Mouse (Mus musculus) neural tube, embryonic 10.5 days (tissue): ENCODE measurements around the gene Rapgef1.
"Not testable (repeated sequence)": the region's sequence is repeated elsewhere in the genome, so short reads cannot be mapped to it uniquely, and the experiment has no call there.

Experiments
- DNase-seq: peaks from one replicate; pipeline ENCODE4 v3.0.0-alpha.2; 2017; ENCODE audit warnings: low spot score; ENCODE audit errors: extremely low spot score

The Rapgef1 gene

DNA sequence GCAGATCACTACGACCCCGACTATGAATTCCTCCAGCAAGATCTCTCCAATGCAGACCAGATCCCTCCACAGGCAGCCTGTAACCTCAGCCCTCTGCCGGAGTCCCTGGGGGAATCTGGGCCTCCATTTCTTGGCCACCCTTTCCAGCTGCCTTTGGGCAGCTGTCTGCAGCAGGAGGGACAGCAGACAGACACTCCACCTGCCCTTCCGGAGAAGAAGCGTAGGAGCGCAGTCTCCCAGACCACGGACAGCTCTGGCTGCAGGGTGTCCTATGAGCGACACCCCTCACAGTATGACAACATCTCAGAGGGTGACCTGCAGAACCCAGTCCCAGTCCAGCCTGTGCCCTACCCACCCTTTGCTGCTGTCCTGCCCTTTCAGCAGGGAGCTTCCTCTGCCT lies 82.7 kb downstream of the Rapgef1 start:
- DNase-seq = no peak

DNA sequence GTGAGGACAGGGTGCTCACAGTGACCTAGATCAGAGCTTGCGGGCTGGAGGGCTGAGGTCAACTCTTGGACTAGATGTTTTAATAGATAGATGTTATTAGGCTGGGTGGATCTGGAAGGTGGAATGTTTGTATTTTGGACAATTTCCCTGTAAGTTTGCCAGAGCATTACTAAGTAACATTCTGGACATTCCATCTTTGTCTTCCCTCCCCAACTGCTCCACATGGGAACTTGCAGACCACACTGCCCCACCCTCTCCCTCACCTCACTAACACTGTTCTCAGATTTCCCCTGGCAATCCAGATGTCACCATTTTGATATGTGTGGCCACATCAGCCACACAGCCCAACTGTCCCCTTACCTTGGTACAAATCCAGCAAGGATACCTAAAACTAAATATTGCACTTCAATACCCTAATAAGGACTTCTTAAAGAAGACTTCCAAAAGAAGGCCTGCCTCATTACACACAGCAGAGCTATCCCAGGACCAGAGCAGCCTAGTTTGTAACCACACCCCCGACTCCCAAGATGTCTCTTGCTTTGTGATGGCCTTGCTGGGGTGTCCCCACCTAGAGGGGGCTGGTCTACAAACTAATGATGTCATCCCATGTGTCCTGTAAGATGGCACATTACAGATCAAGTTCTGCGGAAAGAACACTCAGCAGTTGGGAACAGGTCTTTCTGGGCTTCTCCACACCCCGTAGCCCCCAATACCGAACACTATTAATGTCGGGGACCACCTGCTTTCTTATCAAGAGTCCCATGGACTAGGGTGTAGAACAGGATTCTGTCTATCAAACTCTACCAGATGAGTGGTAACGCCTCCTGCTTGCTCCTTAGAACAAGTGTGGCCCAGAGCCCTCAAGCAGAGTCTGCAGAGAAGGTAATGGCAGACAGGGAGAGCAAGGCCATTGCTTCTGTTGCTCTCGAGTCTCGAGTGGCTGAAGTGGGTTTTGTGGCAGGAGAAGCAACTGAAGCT lies 83.9 kb downstream of the Rapgef1 start:
- no peak for DNase-seq

DNA sequence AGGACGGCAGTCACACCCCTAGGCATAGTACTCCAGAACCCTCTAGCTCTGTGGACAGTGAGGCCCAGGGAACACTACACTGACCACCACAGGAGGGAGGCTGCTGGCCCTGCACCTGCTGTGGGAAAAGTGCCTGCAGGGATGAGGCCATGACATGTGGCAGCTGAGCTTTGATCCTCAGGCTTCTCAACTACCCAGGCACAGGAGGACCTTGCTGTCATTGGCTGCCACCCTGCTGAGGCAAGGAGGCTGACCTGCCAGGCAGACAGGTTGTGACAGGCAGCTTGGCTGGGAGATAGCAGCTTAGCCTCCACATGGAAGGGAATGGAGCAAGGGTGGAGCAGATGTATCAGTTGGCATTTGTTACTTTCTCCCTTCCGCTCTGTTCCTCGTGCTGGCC lies 86.0 kb downstream of the Rapgef1 start:
- DNase-seq = no peak

DNA sequence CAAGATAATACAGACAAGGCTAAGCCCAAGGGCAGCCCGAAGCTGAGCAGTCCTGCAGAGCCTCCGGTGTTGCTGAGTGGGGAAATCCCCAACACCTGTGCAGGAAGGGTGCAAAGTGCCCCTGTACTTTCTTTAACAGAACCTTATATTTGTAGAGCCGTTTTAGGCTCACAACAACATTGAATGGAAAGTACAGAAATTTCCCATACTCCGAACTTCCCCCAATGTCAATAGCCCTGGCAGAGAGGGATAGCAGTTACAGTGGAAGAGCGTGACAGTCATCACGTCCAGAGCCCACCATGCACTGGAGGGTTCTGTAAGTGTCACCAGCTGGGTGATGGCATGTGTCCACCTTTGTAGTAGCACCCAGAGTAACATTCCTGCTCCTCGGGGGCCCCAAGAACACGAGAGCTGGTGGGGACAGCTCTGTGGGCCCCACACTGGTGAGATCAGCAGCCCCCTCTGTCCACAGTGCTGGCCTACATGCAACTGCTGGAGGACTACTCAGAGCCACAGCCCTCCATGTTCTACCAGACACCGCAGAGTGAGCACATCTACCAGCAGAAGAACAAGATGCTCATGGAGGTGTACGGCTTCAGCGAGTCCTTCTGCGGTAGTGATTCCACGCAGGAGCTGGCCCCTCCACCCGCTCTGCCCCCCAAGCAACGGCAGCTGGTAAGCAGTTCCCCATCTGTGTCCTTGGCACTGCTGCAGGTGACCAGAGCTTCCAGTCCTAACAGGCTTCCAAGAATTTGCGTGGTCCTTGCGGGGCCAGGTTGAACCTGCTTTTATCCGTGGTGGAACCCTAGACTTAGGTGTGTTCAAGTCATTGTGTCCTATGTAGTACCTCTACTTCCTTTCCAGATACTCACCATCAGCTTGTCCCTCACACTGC lies 87.5 kb downstream of the Rapgef1 start:
- no peak for DNase-seq

DNA sequence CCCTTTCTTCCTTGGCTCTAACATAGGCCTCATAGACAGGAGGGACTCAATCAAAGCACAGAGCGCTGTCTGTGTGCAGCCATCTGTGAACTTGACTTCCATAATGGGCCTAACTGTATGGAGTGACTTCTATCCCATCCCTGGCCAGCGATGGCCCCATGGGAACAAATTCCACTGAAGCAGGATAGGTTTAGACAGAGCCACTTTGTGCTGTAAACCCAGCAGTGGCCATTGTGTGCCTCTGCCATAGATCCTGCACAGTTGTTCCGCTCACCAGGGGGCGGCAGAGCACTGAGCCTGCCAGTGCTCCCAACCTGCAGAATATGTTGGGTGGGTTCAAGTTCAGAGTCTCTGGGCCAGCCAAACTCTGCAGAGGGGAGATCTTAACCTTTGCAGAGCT lies 88.2 kb downstream of the Rapgef1 start:
- no peak for DNase-seq

DNA sequence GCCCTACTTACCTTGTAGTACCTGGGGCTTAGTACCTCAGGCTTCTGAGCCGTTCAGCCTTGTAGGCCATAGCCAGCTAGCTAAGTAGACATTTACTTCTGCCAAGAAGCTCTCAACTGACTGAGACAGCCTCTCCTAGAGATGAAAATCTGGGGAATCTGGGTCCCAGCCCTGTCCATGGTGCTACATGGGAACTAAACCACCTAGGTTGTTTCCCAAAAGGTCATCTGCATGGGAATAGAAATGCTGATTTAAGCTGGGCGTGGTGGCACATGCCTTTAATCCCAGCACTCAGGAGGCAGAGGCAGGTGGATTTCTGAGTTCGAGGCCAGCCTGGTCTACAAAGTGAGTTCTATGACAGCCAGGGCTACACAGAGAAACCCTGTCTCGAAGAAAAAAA lies 88.7 kb downstream of the Rapgef1 start:
- DNase-seq = not testable (repeated sequence)

DNA sequence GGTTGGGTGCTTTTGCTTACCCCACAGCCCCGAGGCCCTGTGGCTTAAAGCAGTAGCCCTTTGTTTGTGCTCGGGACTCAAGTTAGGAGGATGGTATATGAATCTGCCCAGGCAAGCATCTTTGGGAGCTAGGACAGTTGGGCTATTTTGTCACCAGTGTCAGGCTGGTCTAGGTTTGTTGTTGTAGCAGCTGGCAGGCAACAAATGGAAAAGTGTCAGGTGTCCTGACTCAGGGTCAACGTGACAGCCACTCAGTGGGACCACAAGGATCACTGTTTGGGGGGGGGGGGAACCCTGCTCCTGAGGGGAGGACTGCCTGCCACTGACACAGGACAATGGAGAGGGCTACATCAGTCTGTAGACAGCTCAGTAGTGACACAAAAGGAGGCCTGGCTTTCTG lies 91.5 kb downstream of the Rapgef1 start:
- DNase-seq = no peak

DNA sequence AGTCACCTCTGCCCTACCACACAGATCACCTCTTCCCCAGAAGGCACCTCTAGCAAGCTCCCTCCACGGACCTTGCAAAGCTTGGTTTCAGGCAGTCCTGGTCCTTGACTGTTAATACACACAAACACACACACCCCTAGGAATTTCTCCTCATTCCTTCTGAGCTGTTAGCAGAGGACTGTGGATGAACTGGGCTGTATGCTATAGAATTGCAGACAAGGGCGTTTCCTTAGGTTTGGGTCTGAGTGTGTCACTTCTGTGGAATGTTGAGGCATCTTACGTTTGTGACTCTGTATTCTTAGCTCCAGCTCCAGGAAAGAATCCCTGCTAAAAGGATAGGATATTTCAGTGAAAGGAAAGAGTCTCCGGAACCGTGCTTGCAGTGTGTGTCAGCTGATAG lies 92.4 kb downstream of the Rapgef1 start:
- DNase-seq = no peak

DNA sequence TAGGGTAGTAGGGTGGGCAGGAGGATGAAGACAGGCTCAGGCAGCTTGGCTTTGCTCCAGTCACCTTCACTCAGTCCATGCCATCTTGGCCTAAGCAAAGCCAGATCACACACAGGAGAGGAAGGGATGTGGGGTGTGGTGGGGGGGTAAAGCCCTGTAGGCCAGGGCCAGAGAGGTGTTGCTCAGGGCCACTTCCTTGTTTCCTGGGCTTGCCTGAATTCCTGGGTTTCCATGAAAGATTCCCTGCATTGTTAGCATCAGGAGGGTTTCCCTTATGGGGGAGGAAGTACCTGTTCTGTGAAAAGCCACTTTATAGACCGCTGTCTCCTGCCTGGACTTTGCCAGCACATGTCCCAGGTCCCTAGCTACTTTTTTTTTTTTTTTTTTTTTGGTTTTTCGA lies 94.0 kb downstream of the Rapgef1 start:
- no peak for DNase-seq

DNA sequence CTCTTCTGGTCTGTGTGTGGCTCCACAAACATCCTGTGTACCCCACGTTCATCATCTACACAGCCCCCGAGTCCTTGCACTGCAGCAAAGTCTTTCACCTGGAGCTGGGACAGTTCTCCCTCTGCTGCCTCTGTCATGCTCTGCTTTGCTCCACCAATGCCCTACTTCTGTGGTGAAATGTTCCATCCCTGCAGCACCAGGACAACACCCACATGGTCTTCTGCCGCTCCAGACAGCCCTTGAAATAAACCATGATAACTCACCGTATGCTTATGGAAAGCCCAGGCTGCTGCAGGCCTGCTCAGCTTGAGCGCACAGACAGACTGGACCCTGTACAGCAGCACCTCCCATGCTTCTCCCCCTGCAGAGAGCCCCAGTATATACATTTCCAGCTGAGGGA lies 94.6 kb downstream of the Rapgef1 start:
- DNase-seq = no peak

DNA sequence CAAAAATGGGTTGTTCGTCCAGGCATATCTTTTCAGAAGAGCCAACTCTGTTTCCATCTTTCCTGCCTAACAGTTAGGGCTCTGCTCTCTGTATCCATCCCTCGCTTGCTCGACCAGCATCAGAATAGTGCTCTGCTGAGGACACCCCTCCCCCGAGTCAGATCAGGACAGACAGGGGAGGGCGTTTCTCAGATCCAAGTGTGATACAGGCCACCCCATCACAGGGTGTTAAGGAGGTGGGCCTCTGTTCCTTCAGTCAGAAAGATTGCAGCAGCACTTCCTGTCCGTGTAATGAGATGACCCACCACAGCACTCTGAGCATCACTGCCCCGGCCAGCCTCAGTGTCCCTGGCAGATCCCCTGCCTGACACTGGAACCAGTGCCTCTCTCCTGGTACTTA lies 96.6 kb downstream of the Rapgef1 start:
- no peak for DNase-seq

DNA sequence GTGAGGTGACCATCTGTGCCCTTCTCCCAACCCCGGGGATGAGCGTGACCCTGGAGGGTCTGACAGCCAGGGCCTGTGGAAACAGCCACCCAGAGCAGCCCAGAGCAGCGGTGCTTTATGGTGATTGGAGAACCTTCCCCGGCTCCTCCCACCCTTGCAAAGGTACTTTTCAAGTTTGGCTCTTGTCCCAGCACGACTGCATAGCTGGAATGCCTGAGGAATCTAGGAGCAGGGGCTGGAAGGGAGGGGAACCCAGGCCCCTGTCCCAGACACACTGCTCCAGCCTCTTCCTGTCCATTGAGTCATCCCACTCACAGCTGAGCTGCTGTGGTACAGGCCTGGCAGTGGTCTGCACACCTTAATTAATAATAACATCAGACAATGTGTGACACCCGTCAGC lies 97.2 kb downstream of the Rapgef1 start:
- peak; percentile 43 for DNase-seq

DNA sequence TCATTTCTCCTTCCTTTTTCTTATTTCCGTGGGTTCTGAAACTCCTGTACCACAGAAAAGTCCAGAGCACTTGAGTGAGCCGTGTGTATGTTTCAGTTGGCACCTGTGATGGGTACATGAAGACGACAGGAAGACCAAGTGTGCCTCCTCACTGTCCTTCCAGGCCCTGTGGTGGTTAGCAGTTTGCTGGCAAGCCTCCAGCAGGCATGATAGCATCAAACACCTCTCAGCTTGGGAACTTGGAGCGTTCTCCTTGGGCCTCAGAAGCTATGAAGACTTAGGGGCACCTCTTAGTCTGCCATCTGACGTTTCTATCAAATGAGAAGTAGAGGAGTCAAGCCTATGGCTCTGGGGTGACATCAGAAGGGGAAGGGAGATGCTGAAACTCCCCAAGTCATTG lies 99.1 kb downstream of the Rapgef1 start:
- DNase-seq = no peak

DNA sequence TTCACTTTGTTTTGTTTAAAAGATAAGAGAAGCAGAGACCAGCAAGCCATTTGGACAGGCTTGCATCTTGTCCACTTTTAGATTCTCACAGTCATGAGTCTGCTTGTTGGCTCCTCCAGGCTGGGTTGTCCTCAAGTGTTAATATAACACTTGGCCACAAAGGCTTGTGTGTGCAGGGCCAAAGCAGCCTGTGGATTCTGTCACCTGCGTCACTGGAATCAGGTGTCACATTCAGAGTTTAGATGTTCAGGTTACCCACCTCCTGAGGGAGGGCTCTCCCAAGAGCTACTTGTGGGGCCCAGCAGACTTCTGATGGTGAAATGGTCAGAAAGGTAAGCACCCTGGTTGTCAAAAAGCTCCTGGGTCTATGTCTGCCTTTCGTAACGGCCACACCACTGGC lies 103.6 kb downstream of the Rapgef1 start:
- DNase-seq = no peak

DNA sequence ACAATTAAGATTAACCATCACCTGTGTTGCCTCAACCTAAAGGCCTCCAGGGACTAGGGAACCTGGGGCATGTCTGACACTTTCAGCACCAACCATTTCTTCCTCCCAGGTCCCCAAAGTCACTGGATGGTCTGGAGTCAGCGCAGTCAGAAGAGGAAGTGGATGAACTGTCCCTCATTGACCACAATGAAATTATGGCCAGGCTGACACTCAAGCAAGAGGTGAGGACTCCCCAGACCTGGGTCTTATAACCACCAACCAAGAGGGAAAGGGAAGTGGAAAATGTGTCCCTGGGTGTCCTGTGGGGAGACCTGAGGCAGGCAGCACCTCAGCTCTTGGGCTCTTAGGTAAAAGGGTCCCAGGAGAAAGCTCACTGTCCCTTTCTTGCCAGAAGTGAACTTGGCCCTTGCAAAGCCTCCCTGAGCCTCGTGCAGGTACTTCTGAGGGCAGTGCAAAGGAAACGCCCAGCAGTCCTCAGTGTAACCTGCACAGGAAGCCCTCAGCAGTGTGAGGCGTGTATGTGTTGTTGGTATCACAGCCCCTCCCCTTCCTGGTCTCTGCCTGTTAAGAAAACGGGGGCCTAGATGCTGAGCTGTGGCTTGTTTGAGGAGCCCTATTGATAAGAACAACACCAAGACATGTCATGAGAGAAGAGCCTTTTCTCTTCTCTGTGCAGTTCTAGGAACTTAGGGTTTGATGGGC lies 105.3 kb downstream of the Rapgef1 start:
- DNase-seq = no peak

DNA sequence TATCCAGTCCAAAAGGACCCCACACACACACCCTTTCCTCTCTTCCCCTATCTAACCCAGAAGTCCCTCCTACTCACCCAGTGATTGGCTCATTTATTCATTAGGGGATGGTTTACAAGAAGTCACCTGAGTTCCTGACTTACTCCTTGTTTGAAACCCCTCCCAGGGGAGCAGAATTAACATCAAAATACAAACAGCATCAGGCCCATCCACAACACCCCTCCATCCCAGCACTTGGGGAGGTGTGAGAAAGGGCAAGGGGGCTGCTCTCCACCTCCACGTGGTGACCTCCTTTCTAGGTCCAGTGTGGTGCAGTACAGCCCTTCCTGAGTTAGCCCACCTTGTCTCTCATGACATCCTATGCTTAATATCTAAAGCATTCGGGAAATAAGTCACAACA lies 110.0 kb downstream of the Rapgef1 start:
- no peak for DNase-seq

DNA sequence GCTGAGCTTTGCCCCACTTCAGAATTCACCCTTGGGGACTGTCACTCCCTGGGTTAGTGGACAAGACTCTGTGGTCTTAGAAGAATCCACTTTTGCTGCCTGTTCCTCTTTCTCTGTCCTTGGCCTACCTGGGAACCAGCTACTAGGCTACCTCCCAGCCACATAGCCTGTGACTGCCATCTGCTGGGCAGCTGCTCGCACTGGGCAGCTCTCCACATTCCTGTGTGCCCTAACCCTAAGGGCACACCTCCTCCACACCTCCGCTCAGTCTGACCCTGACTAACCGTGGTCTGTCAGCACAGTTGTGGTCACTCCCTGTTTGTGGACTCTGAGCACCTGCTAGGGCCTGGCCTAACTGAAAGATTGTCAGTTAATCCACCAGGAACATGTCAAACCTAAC lies 112.0 kb downstream of the Rapgef1 start:
- no peak for DNase-seq

DNA sequence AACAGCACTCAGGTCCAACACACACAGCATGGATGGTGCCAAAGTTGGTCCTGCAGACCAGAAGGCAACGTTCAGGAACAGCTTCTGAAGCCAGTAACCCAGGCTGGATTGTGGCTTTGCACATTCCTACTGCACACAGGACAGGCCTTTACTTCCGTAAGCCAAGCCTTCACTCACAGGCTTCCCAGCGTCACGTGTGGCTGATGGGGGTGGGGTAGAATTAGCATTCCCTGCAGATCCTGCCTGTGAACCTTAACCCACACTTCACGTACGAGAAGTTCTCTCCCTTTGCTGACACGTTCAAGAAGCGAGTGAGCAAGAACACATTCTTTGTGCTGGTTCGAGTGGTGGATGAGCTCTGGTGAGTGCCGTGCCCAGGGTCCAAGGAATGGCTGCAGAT lies 113.0 kb downstream of the Rapgef1 start:
- DNase-seq = no peak

DNA sequence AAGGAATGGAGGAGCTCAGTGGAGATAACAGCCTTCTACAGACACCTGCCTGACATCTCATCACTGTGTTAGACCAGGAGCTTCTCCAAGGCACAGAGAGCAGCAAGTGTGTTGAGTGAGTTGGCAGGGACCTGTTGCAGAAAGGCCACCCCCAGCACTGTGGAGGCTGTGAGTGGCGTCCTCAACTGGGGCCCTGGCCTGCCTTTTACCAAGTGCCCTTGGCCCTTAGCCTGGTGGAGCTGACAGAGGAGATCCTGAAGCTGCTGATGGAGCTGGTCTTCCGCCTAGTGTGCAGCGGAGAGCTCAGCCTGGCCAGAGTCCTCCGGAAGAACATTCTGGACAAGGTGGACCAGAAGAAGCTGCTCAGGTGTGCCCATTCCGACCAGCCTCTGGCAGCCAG lies 113.8 kb downstream of the Rapgef1 start:
- DNase-seq = no peak

DNA sequence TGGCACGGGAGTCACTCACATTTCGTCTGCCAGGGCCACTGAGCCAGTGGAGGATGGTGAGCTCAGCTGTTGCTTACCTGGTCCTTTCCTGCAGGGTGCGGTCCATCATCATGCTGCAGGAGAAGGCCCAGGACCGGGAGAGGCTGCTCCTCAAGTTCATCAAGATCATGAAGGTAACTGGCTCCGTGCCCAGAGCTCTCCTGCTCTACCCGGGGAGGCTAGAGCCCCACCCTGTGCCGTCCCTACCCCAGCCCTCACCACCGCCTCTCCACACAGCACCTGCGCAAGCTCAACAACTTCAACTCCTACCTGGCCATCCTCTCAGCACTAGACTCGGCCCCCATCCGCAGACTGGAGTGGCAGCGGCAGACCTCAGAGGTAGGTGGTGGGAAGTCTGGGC lies 116.2 kb downstream of the Rapgef1 start:
- DNase-seq = no peak

DNA sequence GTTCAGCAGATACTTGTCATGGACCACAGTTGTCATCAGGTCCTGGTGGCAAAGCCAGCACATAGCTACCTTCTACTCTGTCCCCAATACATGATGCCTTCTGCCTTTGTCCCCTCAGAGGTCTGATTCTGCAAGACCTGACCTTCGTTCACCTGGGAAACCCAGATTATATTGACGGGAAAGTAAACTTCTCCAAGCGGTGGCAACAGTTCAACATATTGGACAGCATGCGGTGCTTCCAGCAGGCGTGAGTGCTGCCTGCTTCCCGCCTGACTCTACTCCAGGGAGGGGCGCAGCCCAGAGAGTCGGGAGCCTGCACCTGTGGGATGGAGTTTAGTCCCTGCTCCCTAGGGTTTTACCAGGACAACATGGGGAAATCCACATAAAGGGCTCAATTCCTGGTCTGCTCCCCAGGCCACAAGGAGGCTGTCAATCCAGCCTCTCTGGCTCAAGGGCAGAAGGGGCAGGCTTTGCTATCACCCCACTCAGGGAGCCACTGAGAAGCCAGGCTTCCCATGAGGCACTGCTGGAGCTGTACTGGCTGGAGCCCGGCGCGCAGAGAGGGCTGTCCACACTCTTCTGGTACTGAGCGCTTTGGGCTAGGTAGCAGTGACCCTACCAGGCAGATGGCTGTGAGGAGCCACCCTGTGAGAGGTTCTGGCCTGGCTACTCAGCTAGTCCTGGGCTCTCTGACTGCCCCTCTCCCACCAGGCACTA lies 117.8 kb downstream of the Rapgef1 start:
- DNase-seq = no peak
